Mouse (Mus musculus) liver, adult 10 weeks (tissue): ENCODE data around the gene Hoxa11. TPM values are rescaled to one million over a fixed set of nuclear protein-coding genes. Genes with fewer than 3 reads are reported as not detected.

Experiments used
- polyA plus RNA-seq: library from polyadenylated mRNA; stranded (reverse); fragments of 350-450 nt; fragmentation: Illumina TruSeq; extraction: RNeasy Lipid Tissue Mini Kit (QIAGEN cat#74804); gene quantifications from one replicate; pipeline ENCODE4 v1.2.3, GENCODE M21; 2014; ENCODE audit warnings: low read depth, low replicate concordance

Gene Hoxa11
- not detected for polyA plus RNA-seq

DNA sequence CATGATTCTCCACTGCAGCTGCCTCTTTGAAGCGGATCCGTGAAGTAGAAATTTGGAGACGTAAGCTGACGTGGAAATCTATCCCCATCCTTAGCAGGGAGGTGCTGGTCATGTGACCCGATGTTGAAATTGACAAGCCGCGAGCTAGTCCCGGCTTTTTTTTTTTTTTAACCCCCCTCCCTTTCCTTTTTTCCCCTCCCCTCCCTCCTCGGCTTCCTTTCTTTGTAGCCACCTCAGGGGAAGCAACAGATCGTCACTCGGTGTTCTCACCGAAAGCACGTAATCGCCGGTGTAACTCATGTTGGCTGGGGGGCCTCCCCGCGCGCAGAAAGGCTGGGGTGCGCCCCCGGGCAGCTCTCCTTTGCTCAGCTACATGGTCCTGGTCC is at the start of gene Hoxa11:
TSS of gene Hoxa11 (minus strand) at position 54 of the 386 bp plus-strand sequence.

GRCm38 (mm10) chr6:52260654-52261575 is 15.3 kb upstream of the Hoxa11 start, which contains the start of gene Hoxa13:
Gene Hoxa13, minus strand, starts transcription at chr6:52260880.

DNA sequence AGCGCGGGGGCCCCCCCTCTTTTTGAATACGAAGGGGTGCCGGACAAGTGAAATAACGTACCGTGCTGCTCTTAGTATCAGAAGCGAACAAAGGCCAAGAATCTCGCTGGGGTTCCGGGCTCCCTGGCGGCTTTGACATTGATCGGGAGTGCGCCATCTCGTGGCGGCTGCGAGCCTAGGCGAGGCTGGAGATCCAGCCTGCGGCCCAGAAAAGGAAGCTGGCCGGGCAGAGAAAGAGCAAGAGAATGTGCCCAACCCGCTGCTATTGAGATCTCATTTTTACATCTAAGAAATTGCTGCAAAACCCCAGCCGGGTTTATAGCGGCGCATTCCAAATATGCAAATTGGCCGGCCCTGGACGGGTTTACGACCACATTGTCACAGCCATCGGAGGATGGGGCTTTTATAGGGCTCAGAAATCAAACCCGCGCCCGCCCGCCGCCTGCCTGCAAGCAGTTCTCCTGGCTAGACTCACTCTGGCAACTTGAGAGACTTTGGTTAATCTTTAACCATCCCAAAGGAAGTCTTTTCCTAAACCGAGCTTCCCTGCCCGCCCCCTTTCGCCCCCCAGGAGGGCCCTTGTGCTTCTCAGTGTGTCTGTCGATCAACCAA is 5.1 kb downstream of the Hoxa11 start, which contains the start of gene Hoxa10:
TSS of gene Hoxa10 (minus strand) at position 466 of the 612 bp plus-strand sequence.

GRCm38 (mm10) chr6:52230516-52231165 is 15.0 kb downstream of the Hoxa11 start, which contains the start of gene Hoxa9:
Gene Hoxa9, minus strand, starts transcription at chr6:52231089.

DNA sequence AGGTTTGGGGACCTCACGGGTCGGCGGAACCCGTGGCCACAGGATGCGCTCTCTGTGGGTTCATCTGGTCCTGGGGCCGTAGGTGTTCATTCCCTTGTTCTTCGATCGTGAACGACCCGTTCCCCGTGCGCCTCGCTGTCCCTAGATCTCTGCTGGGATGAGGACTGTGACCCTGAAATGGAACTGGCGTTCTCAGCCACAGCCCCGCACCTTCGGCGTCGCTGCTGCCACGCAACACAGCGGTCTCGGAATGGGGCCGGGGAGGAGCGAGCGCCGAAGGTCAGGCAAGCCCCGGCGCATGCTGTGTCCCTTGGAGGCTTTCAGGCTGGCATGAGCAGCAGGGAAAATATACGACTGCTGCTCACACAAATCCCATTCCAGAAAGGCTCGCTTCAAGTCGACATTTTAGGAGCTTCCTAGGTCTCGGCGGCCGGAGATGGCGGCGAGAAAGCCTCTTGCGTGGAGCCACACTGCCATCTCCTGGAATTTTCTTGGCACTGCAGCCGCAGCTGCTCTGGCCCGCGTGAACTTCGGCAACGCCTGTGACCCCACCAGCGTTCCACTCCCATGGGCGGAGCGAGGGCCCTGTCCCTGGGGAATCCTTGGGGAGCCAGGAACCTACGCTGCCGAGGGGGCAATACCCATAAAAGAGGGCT is 24.1 kb downstream of the Hoxa11 start, which contains the start of gene Hoxa7:
TSS of gene Hoxa7 (minus strand) at position 518 of the 656 bp plus-strand sequence.

GRCm38 (mm10) chr6:52213119-52213986 is 32.3 kb downstream of the Hoxa11 start, which contains the start of the genes Hoxa3 and Gm28308:
Gene Hoxa3, minus strand, starts transcription at chr6:52213336.
Gene Gm28308, minus strand, starts transcription at chr6:52213339.

GRCm38 (mm10) chr6:52208072-52208867 is 37.3 kb downstream of the Hoxa11 start, which contains the start of gene Hoxa6:
Gene Hoxa6, minus strand, starts transcription at chr6:52208722.

GRCm38 (mm10) chr6:52204050-52204752 is 41.4 kb downstream of the Hoxa11 start, which contains the start of gene Hoxa5:
Gene Hoxa5, minus strand, starts transcription at chr6:52204587.

Other genes starting within 250 kb of the Hoxa11 start
- gene Skap2, start 233.3 kb downstream of the Hoxa11 start, polyA plus RNA-seq = 33.2 TPM
- gene Hoxa1, start 87.5 kb downstream of the Hoxa11 start, polyA plus RNA-seq = not detected
- gene Hoxa2, start 81.0 kb downstream of the Hoxa11 start, polyA plus RNA-seq = 0.58 TPM
- gene 5730596B20Rik, start 68.3 kb downstream of the Hoxa11 start, polyA plus RNA-seq = 0.13 TPM
- gene Hoxa4, start 54.1 kb downstream of the Hoxa11 start, polyA plus RNA-seq = not detected
- gene Hoxa5, start 41.2 kb downstream of the Hoxa11 start, polyA plus RNA-seq = 0.61 TPM
- not detected for gene Hoxa6, start 37.1 kb downstream of the Hoxa11 start, polyA plus RNA-seq
- gene Hoxa3, start 32.5 kb downstream of the Hoxa11 start, polyA plus RNA-seq = 0.53 TPM
- gene Gm28308, start 32.5 kb downstream of the Hoxa11 start, polyA plus RNA-seq = not detected
- not detected for gene Hoxa7, start 24.0 kb downstream of the Hoxa11 start, polyA plus RNA-seq
- gene Hoxa9, start 14.7 kb downstream of the Hoxa11 start, polyA plus RNA-seq = not detected
- gene Hoxa10, start 5.0 kb downstream of the Hoxa11 start, polyA plus RNA-seq = not detected
- not detected for gene Hoxa13, start 15.1 kb upstream of the Hoxa11 start, polyA plus RNA-seq
- gene Evx1, start 67.7 kb upstream of the Hoxa11 start, polyA plus RNA-seq = not detected